Mouse (Mus musculus): Measurements from ENCODE around the gene Olfr575.

GRCm38 (mm10) chr7:102958593-102958992 lies at the start of gene Olfr575:
- no peak for TF ChIP-seq CTCF (IDR thresholded peaks at IDR 0.05; ENCODE audit: control insufficient read depth, insufficient read depth, insufficient replicate concordance, low read depth, low read length)
- TF ChIP-seq POLR2A (IDR thresholded peaks at IDR 0.05; ENCODE audit: control insufficient read depth, low read depth, low read length), result no peak

All from testis, adult 2 months (tissue).